Mouse (Mus musculus): ENCODE data around the gene Gm867. TPM values are rescaled to one million over a fixed set of nuclear protein-coding genes. Genes with fewer than 3 reads are reported as not detected.

Gene Gm867
- polyA plus RNA-seq, 1 experiment, result 4.5 TPM

GRCm38 (mm10) chr10:75944066-75944772, 3.7 kb upstream of the Gm867 start:
- Histone ChIP-seq H3K4me1 (ENCODE audit: control insufficient read depth, insufficient read depth, insufficient read length) (peaks cover 8% of the 10 kb centered on the region; the same call in 1 of the 2 replicates), H3K36me3 (ENCODE audit: control insufficient read depth, insufficient read depth, low read length) (no peaks in the 10 kb centered on the region)

GRCm38 (mm10) chr10:75942736-75943477, 2.4 kb upstream of the Gm867 start, which contains the start of gene Vpreb3:
TSS of gene Vpreb3 (plus strand) at chr10:75943057.
- no peak for DNase-seq (ENCODE audit: low read depth in 1 of 2, low spot score in 2 of 2)
- Histone ChIP-seq H3K27me3 (ENCODE audit: control insufficient read depth, insufficient read depth, low read length) (no peaks in the 10 kb centered on the region), H3K4me3 (ENCODE audit: extremely low read depth, insufficient read depth, insufficient read length) (no peak within 1 kb of the TSS), H3K27ac (ENCODE audit: insufficient read depth, low read length) (no peak within 1 kb of the TSS), H3K4me1 (ENCODE audit: control insufficient read depth, insufficient read depth, insufficient read length) (peaks cover 4% of the 10 kb centered on the region; the same call in 1 of the 2 replicates), H3K36me3 (ENCODE audit: control insufficient read depth, insufficient read depth, low read length) (no peaks in the 10 kb centered on the region)
- WGBS, result 58% methylated on average over 15 of the region's 15 CpGs
- TF ChIP-seq POLR2A (IDR thresholded peaks at IDR 0.05; ENCODE audit: low read depth, low read length) (no peak), CTCF (IDR thresholded peaks at IDR 0.05; ENCODE audit: extremely low read depth, insufficient read depth, insufficient read length, insufficient replicate concordance) (no peak)

More at GRCm38 (mm10) chr10:75944066-75944772, 3.7 kb upstream of the Gm867 start:
- no peak for DNase-seq (ENCODE audit: low read depth in 1 of 2, low spot score in 2 of 2)
- TF ChIP-seq CTCF (IDR thresholded peaks at IDR 0.05; ENCODE audit: extremely low read depth, insufficient read depth, insufficient read length, insufficient replicate concordance) (no peak), POLR2A (IDR thresholded peaks at IDR 0.05; ENCODE audit: low read depth, low read length) (no peak)
- no peak overlapping the region for H3K4me3 ChIP-seq (ENCODE audit: extremely low read depth, insufficient read depth, insufficient read length)
- WGBS, result 73% methylated on average over 11 of the region's 11 CpGs
- H3K27ac ChIP-seq (ENCODE audit: insufficient read depth, low read length), result no peak overlapping the region
- no peaks in the 10 kb centered on the region for H3K27me3 ChIP-seq (ENCODE audit: control insufficient read depth, insufficient read depth, low read length)

- Histone ChIP-seq H3K4me1 (ENCODE audit: control insufficient read depth, insufficient read depth, insufficient read length) (peaks cover 6% of the 10 kb centered on the region; the same call in 1 of the 2 replicates), H3K27ac (ENCODE audit: insufficient read depth, low read length) (no peak overlapping the region), H3K27me3 (ENCODE audit: control insufficient read depth, insufficient read depth, low read length) (no peaks in the 10 kb centered on the region), H3K4me3 (ENCODE audit: extremely low read depth, insufficient read depth, insufficient read length) (no peak overlapping the region), H3K36me3 (ENCODE audit: control insufficient read depth, insufficient read depth, low read length) (no peaks in the 10 kb centered on the region)
- no peak for DNase-seq (ENCODE audit: low read depth in 1 of 2, low spot score in 2 of 2)
- no peak for TF ChIP-seq CTCF (IDR thresholded peaks at IDR 0.05; ENCODE audit: extremely low read depth, insufficient read depth, insufficient read length, insufficient replicate concordance)
- no peak for TF ChIP-seq POLR2A (IDR thresholded peaks at IDR 0.05; ENCODE audit: low read depth, low read length)
- 94% methylated on average over 9 of the region's 9 CpGs for WGBS
Observed at GRCm38 (mm10) chr10:75941042-75941824, 761 bp upstream of the Gm867 start.

- H3K27ac ChIP-seq (ENCODE audit: insufficient read depth, low read length), result peak overlapping the region; percentile 21; the same call in 1 of the 2 replicates
- no peaks in the 10 kb centered on the region for H3K27me3 ChIP-seq (ENCODE audit: control insufficient read depth, insufficient read depth, low read length)
- 46% methylated on average over 9 of the region's 9 CpGs for WGBS
- no peak for DNase-seq (ENCODE audit: low read depth in 1 of 2, low spot score in 2 of 2)
- TF ChIP-seq POLR2A (IDR thresholded peaks at IDR 0.05; ENCODE audit: low read depth, low read length) (no peak), CTCF (IDR thresholded peaks at IDR 0.05; ENCODE audit: extremely low read depth, insufficient read depth, insufficient read length, insufficient replicate concordance) (no peak)
- H3K36me3 ChIP-seq (ENCODE audit: control insufficient read depth, insufficient read depth, low read length), result no peaks in the 10 kb centered on the region
- 0 out of 2 replicates have a peak overlapping the region, but pooled peaks have one; percentile 9 for H3K4me3 ChIP-seq (ENCODE audit: extremely low read depth, insufficient read depth, insufficient read length)
- H3K4me1 ChIP-seq (ENCODE audit: control insufficient read depth, insufficient read depth, insufficient read length), result peaks cover 10% of the 10 kb centered on the region; the same call in 1 of the 2 replicates
Observed at GRCm38 (mm10) chr10:75939481-75940234, 814 bp downstream of the Gm867 start.

GRCm38 (mm10) chr10:75937851-75938643, 2.4 kb downstream of the Gm867 start:
- H3K27me3 ChIP-seq (ENCODE audit: control insufficient read depth, insufficient read depth, low read length), result no peaks in the 10 kb centered on the region
- no peak for TF ChIP-seq CTCF (IDR thresholded peaks at IDR 0.05; ENCODE audit: extremely low read depth, insufficient read depth, insufficient read length, insufficient replicate concordance)
- no peaks in the 10 kb centered on the region for H3K36me3 ChIP-seq (ENCODE audit: control insufficient read depth, insufficient read depth, low read length)
- H3K4me1 ChIP-seq (ENCODE audit: control insufficient read depth, insufficient read depth, insufficient read length), result peaks cover 10% of the 10 kb centered on the region; the same call in 1 of the 2 replicates
- no peak for DNase-seq (ENCODE audit: low read depth in 1 of 2, low spot score in 2 of 2)
- no peak overlapping the region; the same call in 1 of the 2 replicates for H3K4me3 ChIP-seq (ENCODE audit: extremely low read depth, insufficient read depth, insufficient read length)
- H3K27ac ChIP-seq (ENCODE audit: insufficient read depth, low read length), result peak overlapping the region; percentile 54
- 28% methylated on average over 10 of the region's 10 CpGs for WGBS
